Mouse (Mus musculus) forebrain, embryonic 16.5 days (tissue): ENCODE results near the gene Gnl3. TPM values are rescaled to one million over a fixed set of nuclear protein-coding genes. Genes with fewer than 3 reads are reported as not detected.

Source experiments
- ATAC-seq: fragments of 200-750 bp; cut with Nextera tagmentation; 2 replicates; pipeline ENCODE4 v1.8.0; 2017; ENCODE audit warnings: mild to moderate bottlenecking, moderate library complexity
- H3K27ac ChIP-seq: fragments of 300-500 bp; sonication (generic); 2 replicates; pipeline ENCODE4 v1.5.1; 2014; ENCODE audit warnings: low read length, control low read depth
- H3K27me3 ChIP-seq: fragments of 300-500 bp; sonication (generic); replicated peaks from 2 replicates; pipeline ENCODE4 v1.6.1; 2014; ENCODE audit warnings: low read length; ENCODE audit not compliant: control insufficient read depth, insufficient read depth
- H3K36me3 ChIP-seq: fragments of 300-500 bp; sonication (generic); 2 replicates; pipeline ENCODE4 v1.6.1; 2014; ENCODE audit not compliant: control insufficient read depth, insufficient read depth
- H3K4me1 ChIP-seq: fragments of 300-500 bp; sonication (generic); replicated peaks from 2 replicates; pipeline ENCODE4 v1.6.1; 2014; ENCODE audit warnings: low read length; ENCODE audit not compliant: control insufficient read depth, insufficient read depth
- H3K4me2 ChIP-seq: fragments of 300-500 bp; sonication (generic); 2 replicates; pipeline ENCODE4 v1.6.1; 2014; ENCODE audit warnings: mild to moderate bottlenecking, low read length, control low read depth
- H3K4me3 ChIP-seq: fragments of 300-500 bp; sonication (generic); replicated peaks from 2 replicates; pipeline ENCODE4 v1.5.1; 2014; ENCODE audit warnings: mild to moderate bottlenecking, low read length, control low read depth
- H3K9ac ChIP-seq: fragments of 300-500 bp; sonication (generic); replicated peaks from 2 replicates; pipeline ENCODE4 v1.6.1; 2014; ENCODE audit warnings: low read depth, low read length, control low read depth
- H3K9me3 ChIP-seq: fragments of 300-500 bp; sonication (generic); 2 replicates; pipeline ENCODE4 v1.6.1; 2016; ENCODE audit warnings: low read length; ENCODE audit not compliant: control insufficient read depth
- WGBS: fragments of 180-500 bp; shearing (Covaris S2); extraction: QIAGEN DNeasy Blood & Tissue Kit; methylation state at CpG from one replicate; pipeline ENCODE4 v1.1.7; 2014; 5-methylcytosine and 5-hydroxymethylcytosine counted together
- polyA plus RNA-seq: library from polyadenylated mRNA; unstranded; fragments of >200 nt; fragmentation: Nextera tagmentation; extraction: Ambion mirVana; gene quantifications from 2 replicates; pipeline ENCODE4 v1.2.1, GENCODE M21; 2015

Gene Gnl3
- polyA plus RNA-seq, 1 experiment from 2014 or later, result 57.6 TPM

DNA sequence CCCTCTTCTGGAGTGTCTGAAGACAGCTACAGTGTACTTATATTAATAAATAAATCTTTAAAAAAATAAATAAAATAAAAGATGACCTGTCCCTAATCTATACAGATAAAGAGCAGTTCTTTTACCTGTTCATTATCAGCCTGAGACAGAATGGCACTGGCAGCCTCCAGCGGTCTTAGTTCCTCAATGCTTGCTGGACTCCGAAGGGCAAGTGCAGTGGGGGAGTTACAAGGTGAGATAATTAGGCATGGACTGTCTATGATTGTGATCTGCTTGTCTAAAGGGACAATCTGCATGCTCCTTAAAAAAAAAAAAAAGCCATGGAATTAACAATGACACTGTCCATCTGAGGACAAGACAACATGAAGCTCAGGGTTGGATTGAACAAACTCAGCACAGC lies 5.0 kb downstream of the Gnl3 start:
- H3K4me1 ChIP-seq, result peaks cover 7% of the 10 kb centered on the region
- no peaks in the 10 kb centered on the region for H3K27me3 ChIP-seq
- no peak for ATAC-seq
- no peak overlapping the region for H3K4me2 ChIP-seq
- H3K9ac ChIP-seq, result no peak overlapping the region
- H3K9me3 ChIP-seq, result no peaks in the 10 kb centered on the region
- peaks cover 55% of the 10 kb centered on the region for H3K36me3 ChIP-seq
- 95% methylated on average over 2 of the region's 2 CpGs for WGBS
- no peak overlapping the region for H3K4me3 ChIP-seq
- no peak overlapping the region for H3K27ac ChIP-seq

DNA sequence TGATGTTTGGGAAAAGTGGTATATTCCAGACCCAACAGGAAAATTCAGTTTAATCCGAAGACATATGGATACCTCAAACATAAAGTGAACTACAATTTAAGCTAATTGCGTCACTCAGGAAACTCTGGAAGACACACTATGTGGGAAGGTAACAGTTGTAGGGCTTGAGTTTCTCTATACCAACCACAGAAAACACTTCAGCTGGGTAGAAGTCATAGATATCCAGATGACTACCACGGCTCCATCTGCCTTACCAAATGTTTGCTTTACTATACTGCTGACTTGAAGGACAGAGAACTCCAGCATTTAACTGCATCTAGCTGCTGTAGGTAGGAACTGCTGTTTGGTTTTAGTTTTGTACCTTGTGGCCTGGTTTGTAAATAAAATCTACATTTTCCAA lies 7.4 kb downstream of the Gnl3 start:
- no peak for ATAC-seq
- Histone ChIP-seq H3K4me1 (no peaks in the 10 kb centered on the region), H3K36me3 (peaks cover 57% of the 10 kb centered on the region), H3K9ac (no peak overlapping the region), H3K9me3 (no peaks in the 10 kb centered on the region), H3K27me3 (no peaks in the 10 kb centered on the region), H3K4me3 (no peak overlapping the region), H3K27ac (no peak overlapping the region), H3K4me2 (no peak overlapping the region)
- 99% methylated on average over 3 of the region's 3 CpGs for WGBS

DNA sequence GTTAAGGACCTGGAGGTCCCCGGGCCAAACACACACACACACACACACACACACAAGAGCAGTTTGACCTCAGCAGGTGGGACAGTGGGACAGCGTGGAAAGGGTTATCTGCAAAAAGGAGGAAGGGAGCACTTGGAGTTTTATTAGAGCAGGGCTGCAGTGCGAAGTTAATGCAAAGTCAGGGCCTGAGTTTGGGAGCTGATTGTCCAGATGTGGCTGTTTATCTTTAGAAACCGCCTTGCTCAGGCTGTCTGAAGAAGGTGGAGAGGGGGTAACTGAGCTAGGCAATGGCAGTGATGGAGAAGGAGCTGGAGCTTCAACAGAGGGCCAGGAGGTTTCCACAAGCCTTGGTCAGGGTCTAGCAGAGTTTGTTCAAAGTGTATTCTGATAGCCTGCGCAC lies 12.2 kb downstream of the Gnl3 start:
- WGBS, result 85% methylated on average over 5 of the region's 5 CpGs
- no peak overlapping the region for H3K27ac ChIP-seq
- ATAC-seq, result no peak

DNA sequence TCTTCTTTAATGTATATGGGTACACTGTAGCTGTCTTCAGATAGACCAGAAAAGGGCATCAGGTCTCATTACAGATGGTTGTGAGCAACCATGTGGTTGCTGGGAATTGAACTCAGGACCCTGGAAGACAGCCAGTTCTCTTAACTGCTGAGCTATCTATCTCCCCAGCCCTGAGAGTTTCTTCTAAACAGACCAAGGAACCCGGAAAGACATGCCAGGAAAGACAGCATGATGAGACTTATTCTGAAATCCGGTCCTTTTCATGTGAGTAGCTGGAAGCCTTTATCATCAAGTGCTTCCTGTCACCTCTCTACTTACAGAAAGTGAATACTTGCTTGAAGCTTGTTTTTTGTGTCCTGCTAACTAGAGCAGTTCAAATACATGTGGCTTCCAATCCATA lies 14.4 kb downstream of the Gnl3 start:
- Histone ChIP-seq H3K27ac (no peak overlapping the region), H3K36me3 (peaks cover 11% of the 10 kb centered on the region), H3K4me2 (no peak overlapping the region), H3K9me3 (no peaks in the 10 kb centered on the region), H3K27me3 (no peaks in the 10 kb centered on the region), H3K9ac (no peak overlapping the region), H3K4me1 (peaks cover 15% of the 10 kb centered on the region), H3K4me3 (no peak overlapping the region)
- 84% methylated on average over 2 of the region's 2 CpGs for WGBS
- no peak for ATAC-seq

More for the DNA sequence above, 12.2 kb downstream of the Gnl3 start:
- Histone ChIP-seq H3K36me3 (peaks cover 26% of the 10 kb centered on the region), H3K4me1 (peaks cover 7% of the 10 kb centered on the region), H3K27me3 (no peaks in the 10 kb centered on the region), H3K9me3 (no peaks in the 10 kb centered on the region), H3K4me2 (no peak overlapping the region), H3K4me3 (no peak overlapping the region), H3K9ac (no peak overlapping the region)

DNA sequence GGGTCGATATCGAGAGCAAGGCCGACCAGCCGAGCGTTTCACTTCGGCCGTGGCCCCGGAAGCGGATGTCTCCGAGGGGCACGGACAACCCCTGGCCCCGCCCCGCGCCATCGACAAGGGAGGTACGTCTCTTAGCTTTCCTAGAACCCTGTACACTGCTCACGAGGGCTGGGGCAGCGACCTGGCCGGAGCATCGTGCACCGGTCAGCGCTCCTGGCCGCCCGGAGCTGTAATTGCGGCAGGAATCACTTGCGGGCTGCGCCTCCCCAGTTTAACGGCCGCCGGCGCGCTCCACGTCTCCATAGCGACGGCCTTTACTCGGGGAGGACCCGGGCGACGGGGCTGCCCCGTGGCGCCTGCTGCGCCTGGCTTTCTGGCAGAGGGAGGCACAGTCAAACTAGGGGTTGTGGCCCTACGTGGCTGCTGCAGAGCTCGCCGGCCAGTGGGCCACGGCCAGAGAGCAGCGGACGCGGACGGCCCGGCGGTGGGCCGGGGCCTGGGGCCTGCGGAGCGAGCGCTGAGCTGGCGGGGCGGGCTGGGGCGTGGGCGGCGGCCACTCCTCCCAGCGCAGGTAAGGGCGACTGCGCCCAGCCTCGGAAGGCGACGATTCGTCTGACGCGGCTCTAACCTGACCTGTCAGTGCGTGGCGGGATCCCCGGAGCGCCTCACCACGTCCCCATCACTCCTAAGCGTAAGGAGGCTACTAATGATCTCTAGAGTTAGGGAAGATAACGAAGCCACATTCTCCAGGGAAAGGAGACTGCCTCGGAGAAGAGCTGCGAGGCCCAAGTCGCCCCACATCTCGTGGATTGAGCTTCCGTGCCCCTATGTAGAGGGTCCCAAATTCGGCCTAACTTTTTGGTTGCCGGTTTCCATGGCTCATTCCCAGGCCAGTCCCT lies 17.4 kb downstream of the Gnl3 start, which contains the start of the genes Glt8d1 and Spcs1:
Gene Glt8d1, plus strand, starts transcription at position 94 of the 899 bp plus-strand sequence.
Gene Spcs1, minus strand, starts transcription at position 366 of the 899 bp plus-strand sequence.
- H3K9ac ChIP-seq, result peak within 1 kb of the TSS; percentile 96
- under 1% methylated on average over 83 of the region's 84 CpGs for WGBS
- no peaks in the 10 kb centered on the region for H3K36me3 ChIP-seq
- ATAC-seq, result peak; percentile 96
- H3K4me2 ChIP-seq, result peak within 1 kb of the TSS; percentile 66
- H3K4me3 ChIP-seq, result peak within 1 kb of the TSS; percentile 99
- H3K27ac ChIP-seq, result peak within 1 kb of the TSS; percentile 90
- H3K27me3 ChIP-seq, result no peaks in the 10 kb centered on the region
- H3K9me3 ChIP-seq, result no peaks in the 10 kb centered on the region
- peaks cover 15% of the 10 kb centered on the region for H3K4me1 ChIP-seq

DNA sequence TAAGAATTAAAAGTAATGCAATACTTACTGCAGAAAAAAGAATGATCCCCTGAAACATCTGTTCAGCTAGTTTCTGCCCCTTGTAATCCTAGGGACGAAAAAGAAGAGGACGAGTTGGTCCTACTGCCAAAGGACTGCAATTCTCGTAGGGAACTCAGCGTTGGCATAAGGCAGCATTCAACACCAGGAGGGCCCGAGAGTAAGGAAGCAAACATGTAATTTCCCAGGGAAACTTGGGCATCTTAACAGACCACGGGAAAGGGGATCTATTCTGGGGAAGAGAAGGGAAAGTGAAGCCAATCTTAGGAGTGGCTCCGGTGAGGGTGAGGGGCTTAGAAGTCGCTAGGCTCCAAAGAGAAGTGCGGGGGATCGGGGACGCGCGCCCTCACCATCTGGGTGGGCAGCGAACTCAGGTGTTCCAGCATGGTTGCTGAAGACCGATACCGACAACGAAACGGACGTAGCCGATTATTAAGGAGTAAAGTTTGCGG lies 18.1 kb downstream of the Gnl3 start:
- peak overlapping the region; percentile 99 for H3K4me3 ChIP-seq
- H3K4me2 ChIP-seq, result peak overlapping the region; percentile 66
- H3K4me1 ChIP-seq, result peaks cover 15% of the 10 kb centered on the region
- peak overlapping the region; percentile 90; the same call in 1 of the 2 replicates for H3K27ac ChIP-seq
- WGBS, result under 1% methylated on average over 21 of the region's 21 CpGs
- no peaks in the 10 kb centered on the region for H3K9me3 ChIP-seq
- ATAC-seq, result peak; percentile 24
- H3K27me3 ChIP-seq, result no peaks in the 10 kb centered on the region
- peak overlapping the region; percentile 96 for H3K9ac ChIP-seq
- no peaks in the 10 kb centered on the region for H3K36me3 ChIP-seq

DNA sequence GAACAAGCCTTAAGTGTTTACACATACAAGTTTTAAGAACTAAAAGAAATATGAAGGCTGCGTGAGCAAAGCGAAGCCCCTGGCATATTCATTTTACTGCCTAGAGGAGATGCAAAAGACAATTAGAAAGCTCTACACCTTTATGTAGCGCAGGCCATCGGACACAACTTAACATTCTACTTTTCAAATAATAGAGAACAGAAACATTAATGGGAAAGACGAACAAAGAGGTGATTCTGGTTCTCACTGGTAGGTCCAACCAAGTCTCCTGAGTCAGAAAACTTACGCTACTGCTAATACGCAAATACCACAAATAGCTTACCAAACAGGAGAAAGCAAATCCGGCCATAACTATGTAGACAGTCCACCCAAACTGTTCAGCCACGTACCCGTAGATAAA lies 18.6 kb downstream of the Gnl3 start:
- Histone ChIP-seq H3K4me3 (peak overlapping the region; percentile 99), H3K27me3 (no peaks in the 10 kb centered on the region), H3K4me2 (peak overlapping the region; percentile 66), H3K9me3 (no peaks in the 10 kb centered on the region), H3K36me3 (no peaks in the 10 kb centered on the region), H3K9ac (peak overlapping the region; percentile 96; the same call in 1 of the 2 replicates), H3K4me1 (peaks cover 15% of the 10 kb centered on the region), H3K27ac (no peak overlapping the region)
- no peak for ATAC-seq
- WGBS, result 62% methylated on average over 10 of the region's 10 CpGs

DNA sequence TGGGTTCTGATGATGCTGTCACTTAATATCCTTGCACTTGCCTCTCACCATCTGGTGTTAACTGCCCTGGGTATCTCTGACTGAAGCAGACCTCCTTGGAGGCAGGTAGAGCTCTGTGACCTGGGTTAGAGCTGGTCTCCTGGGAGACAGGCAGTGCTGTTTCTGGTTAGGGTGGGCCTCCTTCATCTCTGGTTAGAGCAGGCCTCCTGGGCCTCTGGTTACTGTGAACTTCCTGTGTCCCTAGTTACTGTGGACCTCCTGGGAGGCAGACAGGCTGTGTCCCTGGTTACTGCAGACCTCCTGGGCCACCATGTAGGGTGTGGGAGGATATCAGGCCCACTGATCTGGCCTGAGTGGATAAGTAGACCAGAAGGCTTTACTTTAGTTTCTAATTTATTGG lies 22.5 kb downstream of the Gnl3 start:
- Histone ChIP-seq H3K9me3 (no peaks in the 10 kb centered on the region), H3K36me3 (no peaks in the 10 kb centered on the region), H3K9ac (no peak overlapping the region), H3K4me1 (peaks cover 8% of the 10 kb centered on the region), H3K4me3 (no peak overlapping the region), H3K27me3 (no peaks in the 10 kb centered on the region), H3K27ac (no peak overlapping the region), H3K4me2 (no peak overlapping the region)
- ATAC-seq, result no peak

DNA sequence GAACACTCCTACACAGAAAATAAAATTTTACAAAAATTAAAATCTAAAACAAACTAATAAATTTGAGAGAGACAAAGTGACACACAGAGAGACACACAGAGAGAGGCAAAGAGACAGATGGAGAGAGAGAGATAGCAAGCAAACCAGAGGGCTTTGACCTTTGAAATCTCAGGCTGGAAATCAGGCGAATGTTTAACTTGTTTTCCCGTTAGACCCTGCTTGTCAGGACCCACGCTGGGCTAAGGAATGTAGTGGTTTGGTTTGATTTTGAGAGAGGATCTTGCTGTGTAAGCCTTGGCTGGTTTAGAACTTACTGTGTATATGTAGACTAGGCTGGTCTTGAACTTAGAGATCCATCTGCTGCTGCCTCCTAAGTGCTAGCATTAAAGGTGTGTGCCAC lies 42.7 kb downstream of the Gnl3 start:
- no peak overlapping the region for H3K4me3 ChIP-seq
- peaks cover 5% of the 10 kb centered on the region; the same call in 1 of the 2 replicates for H3K36me3 ChIP-seq
- H3K27me3 ChIP-seq, result no peaks in the 10 kb centered on the region
- ATAC-seq, result no peak
- H3K4me2 ChIP-seq, result no peak overlapping the region
- no peak overlapping the region for H3K9ac ChIP-seq
- no peaks in the 10 kb centered on the region for H3K4me1 ChIP-seq
- H3K9me3 ChIP-seq, result no peaks in the 10 kb centered on the region
- H3K27ac ChIP-seq, result no peak overlapping the region
- WGBS, result 90% methylated on average over 3 of the region's 3 CpGs
